Mouse (Mus musculus) heart, adult 2 months (tissue): ENCODE results near the gene Angel2. TPM values are rescaled to one million over a fixed set of nuclear protein-coding genes. Genes with fewer than 3 reads are reported as not detected.

Experiments used
- DNase-seq, 2 experiments: peaks; one replicate each; pipeline ENCODE4 v3.0.0; 2021
- H3K27ac ChIP-seq: fragments of 200-600 bp; 2 replicates; pipeline ENCODE4 v1.8.1; 2022
- H3K27me3 ChIP-seq: fragments of 200-500 bp; 2 replicates; pipeline ENCODE4 v1.6.1; 2012; ENCODE audit warnings: mild to moderate bottlenecking, low read length, inconsistent platforms, mixed read lengths; ENCODE audit not compliant: control insufficient read depth, insufficient read depth
- H3K36me3 ChIP-seq: fragments of 200-500 bp; 2 replicates; pipeline ENCODE4 v1.6.1; 2012; ENCODE audit warnings: low read length, inconsistent platforms; ENCODE audit not compliant: control insufficient read depth, insufficient read depth
- H3K4me1 ChIP-seq: fragments of 200-500 bp; 2 replicates; pipeline ENCODE4 v1.6.1; 2011; ENCODE audit warnings: low read length; ENCODE audit not compliant: control insufficient read depth, insufficient read depth
- H3K4me3 ChIP-seq: fragments of 200-600 bp; 2 replicates; pipeline ENCODE4 v1.8.1; 2022
- H3K79me2 ChIP-seq: fragments of 200-500 bp; replicated peaks from 2 replicates; pipeline ENCODE4 v1.6.1; 2012; ENCODE audit warnings: mild to moderate bottlenecking, inconsistent platforms, low read length, moderate library complexity, mixed read lengths; ENCODE audit not compliant: control insufficient read depth, insufficient read depth
- H3K9ac ChIP-seq: fragments of 200-500 bp; 2 replicates; pipeline ENCODE4 v1.6.1; 2012; ENCODE audit warnings: low read depth, mild to moderate bottlenecking, control low read depth, inconsistent platforms, low read length, mixed read lengths
- CTCF ChIP-seq: fragments of 200-600 bp; IDR thresholded peaks from 2 replicates; pipeline ENCODE4 v1.8.1; 2022; ENCODE audit warnings: antibody characterized with exemption, mild to moderate bottlenecking, moderate library complexity
- EP300 ChIP-seq: fragments of 200-500 bp; IDR thresholded peaks from 2 replicates; pipeline ENCODE4 v1.6.1; 2011; ENCODE audit warnings: low read depth, low read length, control low read depth; ENCODE audit not compliant: insufficient read depth
- POLR2A ChIP-seq: fragments of 200-500 bp; IDR thresholded peaks from 2 replicates; pipeline ENCODE4 v1.6.1; 2011; ENCODE audit warnings: mild to moderate bottlenecking, low read depth, low read length, control low read depth; ENCODE audit not compliant: insufficient read depth
- WGBS: fragments of 180-500 bp; shearing (Covaris S2); methylation state at CpG from one replicate; pipeline ENCODE4 v1.1.7; 2018; 5-methylcytosine and 5-hydroxymethylcytosine counted together
- intact Hi-C: fragments of 180-260 bp; cut with DNase I; formaldehyde crosslinking; loops from one replicate; pipeline ENCODE4 v1.15.1; 2025
- polyA plus RNA-seq: library from polyadenylated mRNA; depleted of rRNA; stranded (reverse); fragments of >200 nt; gene quantifications from 2 replicates; pipeline ENCODE4 v1.2.3, GENCODE M21; 2012
- total RNA-seq, 2 experiments: library from RNA; stranded (reverse); gene quantifications; 2 replicates each; pipeline ENCODE4 v1.2.3; 2021

Gene Angel2
- total and polyA plus RNA-seq, 3 experiments = 18.5 to 28.0 (median 27.7) TPM

DNA sequence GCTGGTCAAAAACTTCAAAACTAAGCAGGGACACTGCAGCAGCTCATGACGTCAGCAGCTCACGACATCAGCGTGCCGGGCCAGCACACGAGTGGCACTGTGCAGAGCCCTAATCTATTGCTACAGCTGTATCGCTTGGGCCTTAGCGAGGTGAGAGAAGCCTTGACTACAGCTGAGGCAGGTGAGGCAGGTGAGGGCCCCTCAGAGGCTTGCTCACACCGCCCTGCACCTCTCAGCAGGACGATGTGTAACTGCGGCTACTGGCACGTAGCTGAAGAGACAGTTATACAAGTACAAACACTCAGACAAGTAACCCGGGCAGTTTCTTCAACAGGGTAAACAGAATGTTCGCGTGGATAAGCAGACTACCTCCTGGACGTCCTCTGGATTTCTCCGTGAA, 20.2 kb upstream of the Angel2 start:
- H3K79me2 ChIP-seq = no peaks in the 10 kb centered on the region
- DNase-seq = no peak
- WGBS = 90% methylated on average over 16 of the region's 16 CpGs
- H3K27ac ChIP-seq = no peak overlapping the region
- no peaks in the 10 kb centered on the region for H3K4me1 ChIP-seq
- intact Hi-C loops = no loop called here
- no peaks in the 10 kb centered on the region for H3K27me3 ChIP-seq
- H3K4me3 ChIP-seq = no peak overlapping the region
- H3K36me3 ChIP-seq = no peaks in the 10 kb centered on the region
- TF ChIP-seq POLR2A = no peak
- no peak for TF ChIP-seq EP300
- TF ChIP-seq CTCF = no peak
- H3K9ac ChIP-seq = no peak overlapping the region

DNA sequence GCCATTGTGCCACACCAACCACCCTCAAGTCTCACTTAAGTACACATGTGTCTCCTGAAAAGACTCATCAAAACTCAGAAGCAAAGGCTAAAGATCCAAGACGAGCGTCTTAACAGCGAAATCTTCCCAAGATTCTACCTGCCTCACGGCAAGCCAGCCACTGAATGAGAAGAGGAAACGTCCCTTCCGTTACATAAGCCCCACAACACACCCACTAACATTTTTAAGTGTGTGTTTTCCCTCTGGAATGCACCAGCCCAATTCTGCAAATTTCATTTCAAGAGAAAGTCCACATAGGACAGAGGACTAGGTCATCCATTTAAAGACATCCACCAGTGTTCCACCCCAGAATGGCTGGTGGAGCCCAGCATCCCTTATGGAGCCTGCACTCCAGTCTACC, 14.1 kb upstream of the Angel2 start:
- H3K4me3 ChIP-seq = peak overlapping the region; percentile 67
- TF ChIP-seq POLR2A (no peak), EP300 (no peak), CTCF (no peak)
- WGBS = 58% methylated on average over 6 of the region's 6 CpGs
- no peak for DNase-seq
- H3K27me3 ChIP-seq = no peaks in the 10 kb centered on the region
- H3K79me2 ChIP-seq = no peaks in the 10 kb centered on the region
- intact Hi-C loops = no loop called here
- H3K4me1 ChIP-seq = peaks cover 3% of the 10 kb centered on the region
- no peaks in the 10 kb centered on the region for H3K36me3 ChIP-seq
- peak overlapping the region; percentile 67; the same call in 1 of the 2 replicates for H3K9ac ChIP-seq
- no peak overlapping the region; the same call in 1 of the 2 replicates for H3K27ac ChIP-seq

DNA sequence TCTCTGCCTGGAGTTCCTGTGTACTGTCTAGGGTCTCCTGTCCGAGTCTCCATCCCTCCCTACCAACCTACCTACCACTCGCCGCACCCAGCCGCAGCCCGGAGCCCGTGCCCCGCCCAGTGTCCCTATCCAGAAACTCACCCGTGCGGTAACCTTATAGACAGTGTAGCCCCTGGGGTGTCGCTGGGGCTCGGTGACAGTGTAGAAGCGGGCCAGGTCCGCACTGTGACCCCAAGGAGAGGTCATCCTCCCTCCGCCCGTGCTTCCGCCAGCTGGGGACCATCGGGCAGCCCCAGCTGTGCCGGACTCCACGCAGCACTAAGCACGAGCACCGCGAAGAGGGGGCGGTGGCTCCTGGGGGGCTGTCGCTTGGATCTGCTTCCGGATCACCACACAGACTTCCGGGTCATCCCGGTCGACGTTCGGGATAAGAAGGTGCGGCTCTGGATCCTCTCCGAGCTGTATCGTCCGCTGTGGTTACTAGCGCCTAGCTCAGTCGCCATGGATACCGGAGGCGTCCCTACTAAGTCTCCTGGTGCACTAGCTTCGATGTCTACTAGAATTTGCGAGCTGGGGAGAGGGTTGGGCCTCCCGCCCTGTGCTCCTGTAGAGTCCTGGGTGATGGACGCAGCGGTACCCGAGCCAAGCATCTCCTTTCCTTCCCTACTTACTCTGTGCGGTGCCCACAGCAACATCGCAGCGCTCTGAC, 13.3 kb upstream of the Angel2 start, which contains the start of gene Rps6kc1:
Gene Rps6kc1 (minus strand): TSS at position 356 of the 709 bp plus-strand sequence.
- intact Hi-C loops = no loop called here
- no peaks in the 10 kb centered on the region for H3K79me2 ChIP-seq
- peaks cover 3% of the 10 kb centered on the region for H3K4me1 ChIP-seq
- no peaks in the 10 kb centered on the region for H3K36me3 ChIP-seq
- H3K27ac ChIP-seq = peak within 1 kb of the TSS; percentile 68
- peak; percentile 84 to 88 for DNase-seq
- H3K27me3 ChIP-seq = no peaks in the 10 kb centered on the region
- H3K4me3 ChIP-seq = peak within 1 kb of the TSS; percentile 67
- H3K9ac ChIP-seq = peak within 1 kb of the TSS; percentile 69
- TF ChIP-seq POLR2A = peak; percentile 97
- no peak for TF ChIP-seq CTCF
- TF ChIP-seq EP300 = no peak
- under 1% methylated on average over 47 of the region's 47 CpGs for WGBS

DNA sequence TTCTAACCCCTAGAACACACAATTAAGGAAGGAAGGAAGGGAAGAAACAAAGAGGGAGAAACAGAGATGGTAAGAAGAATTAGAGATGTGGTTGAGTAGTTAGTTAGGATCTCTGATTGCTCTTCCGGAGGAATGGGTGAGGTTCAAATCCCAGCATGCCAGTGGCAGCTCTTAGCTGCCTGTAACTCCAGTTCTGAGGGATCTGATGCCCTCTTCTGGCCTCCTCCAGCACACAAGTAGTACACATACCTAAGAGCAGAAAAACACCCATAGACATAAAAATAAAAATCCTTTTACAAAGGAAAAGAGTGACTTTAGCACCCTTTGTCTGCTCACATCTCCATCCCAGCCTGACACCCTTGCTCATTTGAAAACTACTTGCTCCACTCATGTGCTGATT, 12.3 kb upstream of the Angel2 start:
- TF ChIP-seq EP300 (no peak), CTCF (no peak), POLR2A (no peak)
- Histone ChIP-seq H3K27ac (no peak overlapping the region), H3K36me3 (no peaks in the 10 kb centered on the region), H3K27me3 (no peaks in the 10 kb centered on the region), H3K9ac (no peak overlapping the region), H3K4me3 (no peak overlapping the region), H3K4me1 (peaks cover 3% of the 10 kb centered on the region), H3K79me2 (no peaks in the 10 kb centered on the region)
- WGBS = 54% methylated on average over 1 of the region's 1 CpGs
- no peak for DNase-seq
- intact Hi-C loops = no loop called here

DNA sequence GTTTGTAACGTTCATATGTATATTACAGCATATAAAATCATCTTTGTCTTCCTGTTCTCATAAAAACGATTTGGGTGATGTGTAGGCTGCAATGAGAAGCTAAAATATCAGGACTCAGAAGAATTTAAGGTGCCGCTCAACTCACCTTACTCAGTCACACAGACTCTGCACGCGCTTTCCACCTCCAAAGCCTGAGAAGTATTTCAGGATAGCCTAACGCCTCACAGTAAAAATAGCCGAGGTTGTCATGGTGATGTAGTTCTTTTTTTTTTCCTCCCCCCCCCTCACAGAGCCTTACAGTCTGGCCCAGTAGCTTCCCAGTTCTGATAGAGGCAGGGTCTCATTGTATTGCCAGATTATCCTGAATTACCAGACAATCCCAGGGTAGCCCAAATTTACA, 6.0 kb upstream of the Angel2 start:
- no peaks in the 10 kb centered on the region for H3K79me2 ChIP-seq
- H3K9ac ChIP-seq = no peak overlapping the region
- H3K36me3 ChIP-seq = no peaks in the 10 kb centered on the region
- H3K27ac ChIP-seq = no peak overlapping the region
- WGBS = 49% methylated on average over 7 of the region's 7 CpGs
- H3K4me3 ChIP-seq = no peak overlapping the region
- no peaks in the 10 kb centered on the region for H3K4me1 ChIP-seq
- DNase-seq = no peak
- intact Hi-C loops = no loop called here
- no peaks in the 10 kb centered on the region for H3K27me3 ChIP-seq
- no peak for TF ChIP-seq EP300
- TF ChIP-seq CTCF = no peak
- no peak for TF ChIP-seq POLR2A

DNA sequence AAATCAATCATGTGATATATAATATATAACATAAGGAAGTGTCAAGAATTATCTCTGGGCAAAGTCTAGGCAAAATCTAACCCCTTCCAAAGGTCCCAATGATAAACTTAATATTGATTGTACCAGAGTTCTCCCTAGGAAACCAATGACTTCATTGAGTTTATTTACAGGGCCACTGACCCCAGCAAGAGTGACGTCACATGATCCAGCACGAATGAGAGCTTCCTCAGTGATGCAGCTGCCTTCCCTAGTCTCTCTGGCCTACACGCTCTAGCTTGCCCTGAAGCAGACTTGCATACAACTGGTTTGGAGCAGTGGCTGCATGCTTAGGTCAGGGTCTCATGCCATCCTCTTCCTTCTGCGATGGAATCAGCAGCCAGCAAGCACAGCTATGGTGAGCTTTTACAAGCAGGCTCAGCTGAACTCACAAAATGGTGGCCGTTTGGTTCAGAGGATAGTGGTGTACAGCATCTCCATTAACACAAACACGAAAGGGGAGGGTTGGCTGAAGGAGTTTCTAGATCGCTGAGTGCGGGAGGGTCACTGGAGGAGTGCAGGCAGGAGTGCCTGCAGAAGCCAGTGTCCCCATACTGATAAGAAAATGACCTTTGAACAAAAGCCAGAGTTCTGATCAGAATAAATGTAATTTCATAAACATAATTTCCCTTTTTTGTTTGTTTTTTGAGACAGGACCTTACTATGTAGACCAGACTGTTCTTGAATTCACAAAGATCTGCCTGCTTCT, 5.0 kb upstream of the Angel2 start:
- H3K27me3 ChIP-seq = no peaks in the 10 kb centered on the region
- no peaks in the 10 kb centered on the region for H3K4me1 ChIP-seq
- H3K9ac ChIP-seq = no peak overlapping the region
- H3K79me2 ChIP-seq = no peaks in the 10 kb centered on the region
- H3K27ac ChIP-seq = no peak overlapping the region
- DNase-seq = no peak
- 68% methylated on average over 8 of the region's 8 CpGs for WGBS
- no peak for TF ChIP-seq CTCF
- no peak for TF ChIP-seq EP300
- TF ChIP-seq POLR2A = no peak
- intact Hi-C loops = loop anchor here (10.0 kb wide), 1 partner anchor 1215 kb away; the partner anchor contains the start of gene Rcor3
- no peaks in the 10 kb centered on the region for H3K36me3 ChIP-seq
- no peak overlapping the region for H3K4me3 ChIP-seq
